Mouse (Mus musculus): ENCODE measurements around the gene Klhdc1.

- no peak for TF ChIP-seq GABPA (IDR thresholded peaks at IDR 0.05; ENCODE audit: low read depth, low read length)
- TF ChIP-seq CTCF (IDR thresholded peaks at IDR 0.05 in 2 of 3, conservative IDR thresholded peaks at IDR 0.05 in 1 of 3; ENCODE audit: control insufficient read depth in 1 of 3, insufficient read depth in 1 of 3, low read depth in 2 of 3, low read length in 3 of 3, poor library complexity in 1 of 3, severe bottlenecking in 1 of 3) = no peak
Measured at GRCm38 (mm10) chr12:69207396-69207795, 33.6 kb upstream of the Klhdc1 start.

All from MEL (cell line).